Mouse (Mus musculus) limb, embryonic 13.5 days (tissue): ENCODE data around the gene Bsph1. TPM values are rescaled to one million over a fixed set of nuclear protein-coding genes. Genes with fewer than 3 reads are reported as not detected.
"Not testable (repeated sequence)": the region's sequence is repeated elsewhere in the genome, so short reads cannot be mapped to it uniquely, and the experiment has no call there.

ENCODE experiments used
- ATAC-seq: fragments of 200-750 bp; cut with Nextera tagmentation; 2 replicates; pipeline ENCODE4 v1.8.0; 2017; ENCODE audit warnings: low read depth, moderate number of reproducible peaks, moderate TSS enrichment; ENCODE audit not compliant: low FRiP score
- H3K27ac ChIP-seq: fragments of 300-500 bp; sonication (generic); 2 replicates; pipeline ENCODE4 v1.5.1; 2015; ENCODE audit warnings: inconsistent platforms, mild to moderate bottlenecking, moderate library complexity
- H3K27me3 ChIP-seq: fragments of 300-500 bp; sonication (generic); 2 replicates; pipeline ENCODE4 v1.6.1; 2015; ENCODE audit warnings: mild to moderate bottlenecking, inconsistent platforms
- H3K36me3 ChIP-seq: fragments of 300-500 bp; sonication (generic); 2 replicates; pipeline ENCODE4 v1.6.1; 2015; ENCODE audit warnings: inconsistent platforms, mild to moderate bottlenecking, moderate library complexity
- H3K4me1 ChIP-seq: fragments of 300-500 bp; sonication (generic); 2 replicates; pipeline ENCODE4 v1.6.1; 2015; ENCODE audit warnings: inconsistent platforms
- H3K4me2 ChIP-seq: fragments of 300-500 bp; sonication (generic); replicated peaks from 2 replicates; pipeline ENCODE4 v1.6.1; 2015; ENCODE audit warnings: inconsistent platforms, mild to moderate bottlenecking, moderate library complexity
- H3K4me3 ChIP-seq: fragments of 300-500 bp; sonication (generic); 2 replicates; pipeline ENCODE4 v1.5.1; 2015; ENCODE audit warnings: moderate library complexity, mild to moderate bottlenecking, inconsistent platforms
- H3K9ac ChIP-seq: fragments of 300-500 bp; sonication (generic); 2 replicates; pipeline ENCODE4 v1.6.1; 2015; ENCODE audit warnings: mild to moderate bottlenecking, inconsistent platforms
- H3K9me3 ChIP-seq: fragments of 300-500 bp; sonication (generic); 2 replicates; pipeline ENCODE4 v1.6.1; 2016; ENCODE audit warnings: inconsistent platforms
- WGBS: fragments of 180-500 bp; shearing (Covaris S2); methylation state at CpG from one replicate; pipeline ENCODE4 v1.1.7; 2015; 5-methylcytosine and 5-hydroxymethylcytosine counted together
- polyA plus RNA-seq: library from polyadenylated mRNA; unstranded; fragments of >200 nt; fragmentation: Nextera tagmentation; extraction: Ambion mirVana; gene quantifications from 2 replicates; pipeline ENCODE4 v1.2.1, GENCODE M21; 2015

Bsph1 gene
- not detected in 2 replicates for polyA plus RNA-seq

DNA sequence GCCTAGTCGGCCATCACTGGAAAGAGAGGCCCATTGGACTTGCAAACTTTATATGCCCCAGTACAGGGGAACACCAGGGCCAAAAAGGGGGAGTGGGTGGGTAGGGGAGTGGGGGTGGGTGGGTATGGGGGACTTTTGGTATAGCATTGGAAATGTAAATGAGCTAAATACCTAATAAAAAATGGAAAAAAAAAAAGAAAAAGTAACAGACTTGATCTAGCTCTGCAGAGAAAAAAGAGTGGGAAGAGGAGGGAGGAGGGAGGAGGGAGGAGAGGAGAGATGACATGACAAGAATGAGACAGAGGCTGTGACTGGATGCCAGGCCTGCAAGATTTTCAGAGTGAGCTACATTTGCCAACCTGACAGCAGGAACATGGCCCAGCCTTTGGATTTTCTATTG, at the start of gene Bsph1:
Bsph1 (plus strand) TSS at position 301 of the 400 bp plus-strand sequence.
- WGBS, result 86% methylated on average over 1 of the region's 1 CpGs
- not testable (repeated sequence) for H3K4me3 ChIP-seq, H3K27ac ChIP-seq, H3K4me1 ChIP-seq, H3K4me2 ChIP-seq, H3K9ac ChIP-seq, ATAC-seq, H3K36me3 ChIP-seq, H3K27me3 ChIP-seq
- H3K9me3 ChIP-seq, result peaks cover 11% of the 10 kb centered on the region

DNA sequence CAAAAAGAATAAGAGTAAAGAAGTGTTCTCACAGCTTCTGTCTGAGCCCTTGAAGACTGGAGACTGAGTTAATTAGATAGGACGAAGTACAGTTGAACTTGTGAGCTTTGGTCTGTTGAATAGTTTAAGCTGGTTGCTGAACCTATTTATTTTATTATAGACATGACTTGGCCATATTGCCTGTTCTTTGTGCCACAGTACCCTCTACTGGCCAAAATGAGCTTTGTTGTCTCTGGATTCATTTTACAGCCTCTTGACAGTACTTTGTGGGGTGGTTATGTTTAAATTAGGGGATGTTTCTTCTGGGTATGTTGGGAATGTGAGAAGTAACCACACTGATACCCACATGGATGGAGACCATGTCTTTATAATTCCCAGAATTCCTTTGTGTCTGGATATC, 60.9 kb downstream of the Bsph1 start:
- H3K4me2 ChIP-seq, result no peak overlapping the region
- H3K4me1 ChIP-seq, result no peaks in the 10 kb centered on the region
- H3K9ac ChIP-seq, result no peak overlapping the region
- no peak overlapping the region for H3K27ac ChIP-seq
- H3K36me3 ChIP-seq, result no peaks in the 10 kb centered on the region
- no peaks in the 10 kb centered on the region for H3K27me3 ChIP-seq
- 71% methylated on average over 1 of the region's 1 CpGs for WGBS
- peaks cover 22% of the 10 kb centered on the region for H3K9me3 ChIP-seq
- no peak for ATAC-seq
- no peak overlapping the region for H3K4me3 ChIP-seq

Other genes with a start within 250 kb of the Bsph1 start
- gene Vmn1r89, start 237.8 kb upstream of the Bsph1 start, polyA plus RNA-seq, result not detected in 2 replicates
- 116 and 123 TPM in 2 replicates for gene Lig1, start 173.6 kb upstream of the Bsph1 start, polyA plus RNA-seq
- gene Zswim9, start 172.1 kb upstream of the Bsph1 start, polyA plus RNA-seq, result 11.8 and 16.0 TPM in 2 replicates
- 1.1 TPM in 2 replicates for gene Pla2g4c, start 126.2 kb upstream of the Bsph1 start, polyA plus RNA-seq
- gene Cabp5, start 52.7 kb upstream of the Bsph1 start, polyA plus RNA-seq, result not detected in 2 replicates
- gene Bsph2, start 120.2 kb downstream of the Bsph1 start, polyA plus RNA-seq, result not detected in 2 replicates
- not detected in 2 replicates for gene Sult2a5, start 173.1 kb downstream of the Bsph1 start, polyA plus RNA-seq